Mouse (Mus musculus): ENCODE results near the gene Pbld1. TPM values are rescaled to one million over a fixed set of nuclear protein-coding genes. Genes with fewer than 3 reads are reported as not detected.
A peak's percentile ranks its signal among the peaks of the same experiment; 100 is the strongest.

Pbld1 gene
- polyA plus RNA-seq, 1 experiment from 2014 or later = 1.8 TPM

GRCm38 (mm10) chr10:63099941-63100562, 40.1 kb downstream of the Pbld1 start:
- no peak overlapping the region for H3K27ac ChIP-seq
- peaks cover 10% of the 10 kb centered on the region; the same call in 1 of the 2 replicates for H3K4me1 ChIP-seq
- peak; percentile 48; the same call in 1 of the 2 replicates for ATAC-seq (ENCODE audit: insufficient number of reproducible peaks, insufficient read depth, low FRiP score, low TSS enrichment, low read depth)
- no peaks in the 10 kb centered on the region for H3K36me3 ChIP-seq
- H3K9ac ChIP-seq = peak overlapping the region; percentile 72
- peak overlapping the region; percentile 94 for H3K4me2 ChIP-seq
- H3K9me3 ChIP-seq = no peaks in the 10 kb centered on the region
- WGBS = under 1% methylated on average over 60 of the region's 62 CpGs
- peak overlapping the region; percentile 56 for H3K4me3 ChIP-seq
- H3K27me3 ChIP-seq = peaks cover 47% of the 10 kb centered on the region

DNA sequence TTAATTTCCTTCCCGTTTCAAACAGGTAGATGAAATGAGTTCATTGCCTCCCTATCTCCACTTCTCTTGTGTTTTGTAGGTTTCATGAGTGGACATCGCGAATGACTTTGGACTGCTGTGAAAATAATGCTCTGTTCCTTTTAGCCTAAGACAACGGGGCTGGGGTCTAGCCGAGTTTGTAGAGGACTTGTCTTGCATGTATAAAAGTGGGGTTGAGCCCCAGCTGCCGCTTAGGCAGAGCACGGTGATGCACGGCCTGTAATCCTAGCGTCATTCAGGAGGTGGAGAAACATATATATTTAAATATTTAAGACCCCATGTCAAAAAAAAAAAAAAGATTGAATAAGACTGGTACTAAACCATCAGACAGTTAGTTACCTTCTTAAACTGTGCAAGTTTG, 40.7 kb downstream of the Pbld1 start:
- no peak for ATAC-seq (ENCODE audit: insufficient number of reproducible peaks, insufficient read depth, low FRiP score, low TSS enrichment, low read depth)
- peak overlapping the region; percentile 72 for H3K9ac ChIP-seq
- H3K27ac ChIP-seq = no peak overlapping the region
- no peaks in the 10 kb centered on the region for H3K9me3 ChIP-seq
- H3K27me3 ChIP-seq = peaks cover 47% of the 10 kb centered on the region
- peaks cover 10% of the 10 kb centered on the region; the same call in 1 of the 2 replicates for H3K4me1 ChIP-seq
- H3K4me2 ChIP-seq = peak overlapping the region; percentile 94
- no peaks in the 10 kb centered on the region for H3K36me3 ChIP-seq
- peak overlapping the region; percentile 56 for H3K4me3 ChIP-seq
- 9% methylated on average over 9 of the region's 9 CpGs for WGBS

GRCm38 (mm10) chr10:63113027-63113604, 53.2 kb downstream of the Pbld1 start:
- WGBS = 52% methylated on average over 5 of the region's 5 CpGs
- no peak for ATAC-seq (ENCODE audit: insufficient number of reproducible peaks, insufficient read depth, low FRiP score, low TSS enrichment, low read depth)
- H3K36me3 ChIP-seq = no peaks in the 10 kb centered on the region
- no peaks in the 10 kb centered on the region for H3K9me3 ChIP-seq
- H3K9ac ChIP-seq = no peak overlapping the region
- H3K27ac ChIP-seq = no peak overlapping the region
- H3K4me3 ChIP-seq = no peak overlapping the region
- no peak overlapping the region for H3K4me2 ChIP-seq
- H3K4me1 ChIP-seq = no peaks in the 10 kb centered on the region
- H3K27me3 ChIP-seq = no peaks in the 10 kb centered on the region

DNA sequence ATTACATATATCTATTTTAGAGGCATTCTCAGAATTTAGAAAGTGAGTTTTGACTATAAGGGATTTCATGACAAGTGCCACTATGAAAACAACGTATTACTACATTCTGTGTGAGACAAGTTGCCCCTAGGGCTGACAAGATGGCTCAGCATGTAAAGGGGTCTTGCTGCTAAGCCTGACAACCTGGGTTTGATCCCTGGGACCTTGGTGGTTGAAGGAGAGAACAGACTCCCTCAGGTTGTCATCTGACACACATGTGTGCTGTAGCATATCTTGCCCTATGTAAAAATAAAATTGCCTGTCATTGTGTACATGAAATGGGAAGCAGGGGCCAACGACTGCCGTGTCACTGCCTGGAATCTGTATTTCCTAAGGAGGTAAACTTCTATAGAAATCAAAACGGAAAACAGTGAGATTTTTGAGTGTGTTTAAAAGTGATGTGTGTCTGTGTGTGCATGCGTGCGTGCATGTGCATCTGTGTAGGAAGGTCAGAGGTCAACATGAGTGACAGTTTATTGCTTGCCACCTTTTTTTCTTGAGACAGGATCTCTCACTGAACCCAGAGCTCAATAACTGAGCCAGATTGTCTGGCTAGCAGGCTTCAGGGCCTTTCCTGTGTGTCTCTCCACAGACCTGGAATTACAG, 53.9 kb downstream of the Pbld1 start:
- H3K4me2 ChIP-seq = no peak overlapping the region
- no peaks in the 10 kb centered on the region for H3K27me3 ChIP-seq
- WGBS = 82% methylated on average over 6 of the region's 6 CpGs
- ATAC-seq (ENCODE audit: insufficient number of reproducible peaks, insufficient read depth, low FRiP score, low TSS enrichment, low read depth) = no peak
- H3K9ac ChIP-seq = no peak overlapping the region
- H3K4me3 ChIP-seq = no peak overlapping the region
- no peaks in the 10 kb centered on the region for H3K4me1 ChIP-seq
- no peak overlapping the region for H3K27ac ChIP-seq
- no peaks in the 10 kb centered on the region for H3K9me3 ChIP-seq
- H3K36me3 ChIP-seq = no peaks in the 10 kb centered on the region

- 82% methylated on average over 15 of the region's 15 CpGs for WGBS
- Histone ChIP-seq H3K9ac (no peak overlapping the region), H3K4me2 (no peak overlapping the region), H3K4me1 (no peaks in the 10 kb centered on the region), H3K4me3 (no peak overlapping the region), H3K9me3 (no peaks in the 10 kb centered on the region), H3K27ac (no peak overlapping the region), H3K27me3 (no peaks in the 10 kb centered on the region), H3K36me3 (no peaks in the 10 kb centered on the region)
- no peak for ATAC-seq (ENCODE audit: insufficient number of reproducible peaks, insufficient read depth, low FRiP score, low TSS enrichment, low read depth)
Observed at GRCm38 (mm10) chr10:63115881-63116280, 55.9 kb downstream of the Pbld1 start.

- Histone ChIP-seq H3K4me3 (no peak overlapping the region), H3K27me3 (no peaks in the 10 kb centered on the region), H3K4me2 (no peak overlapping the region), H3K9ac (no peak overlapping the region), H3K4me1 (no peaks in the 10 kb centered on the region), H3K27ac (no peak overlapping the region), H3K36me3 (no peaks in the 10 kb centered on the region), H3K9me3 (no peaks in the 10 kb centered on the region)
- WGBS = 90% methylated on average over 9 of the region's 9 CpGs
- ATAC-seq (ENCODE audit: insufficient number of reproducible peaks, insufficient read depth, low FRiP score, low TSS enrichment, low read depth) = no peak
Observed at GRCm38 (mm10) chr10:63116376-63116775, 56.4 kb downstream of the Pbld1 start.

GRCm38 (mm10) chr10:63117583-63117982, 57.6 kb downstream of the Pbld1 start:
- no peak for ATAC-seq (ENCODE audit: insufficient number of reproducible peaks, insufficient read depth, low FRiP score, low TSS enrichment, low read depth)
- WGBS = 92% methylated on average over 8 of the region's 8 CpGs
- no peaks in the 10 kb centered on the region for H3K4me1 ChIP-seq
- no peak overlapping the region for H3K4me2 ChIP-seq
- no peaks in the 10 kb centered on the region for H3K36me3 ChIP-seq
- no peak overlapping the region for H3K27ac ChIP-seq
- H3K27me3 ChIP-seq = no peaks in the 10 kb centered on the region
- H3K4me3 ChIP-seq = no peak overlapping the region
- no peaks in the 10 kb centered on the region for H3K9me3 ChIP-seq
- no peak overlapping the region for H3K9ac ChIP-seq

- Histone ChIP-seq H3K27me3 (no peaks in the 10 kb centered on the region), H3K4me1 (no peaks in the 10 kb centered on the region), H3K4me2 (no peak overlapping the region), H3K27ac (no peak overlapping the region), H3K4me3 (no peak overlapping the region), H3K9me3 (no peaks in the 10 kb centered on the region), H3K9ac (no peak overlapping the region), H3K36me3 (no peaks in the 10 kb centered on the region)
- WGBS = 77% methylated on average over 14 of the region's 14 CpGs
- no peak for ATAC-seq (ENCODE audit: insufficient number of reproducible peaks, insufficient read depth, low FRiP score, low TSS enrichment, low read depth)
Observed at GRCm38 (mm10) chr10:63119916-63120315, 60.0 kb downstream of the Pbld1 start.

DNA sequence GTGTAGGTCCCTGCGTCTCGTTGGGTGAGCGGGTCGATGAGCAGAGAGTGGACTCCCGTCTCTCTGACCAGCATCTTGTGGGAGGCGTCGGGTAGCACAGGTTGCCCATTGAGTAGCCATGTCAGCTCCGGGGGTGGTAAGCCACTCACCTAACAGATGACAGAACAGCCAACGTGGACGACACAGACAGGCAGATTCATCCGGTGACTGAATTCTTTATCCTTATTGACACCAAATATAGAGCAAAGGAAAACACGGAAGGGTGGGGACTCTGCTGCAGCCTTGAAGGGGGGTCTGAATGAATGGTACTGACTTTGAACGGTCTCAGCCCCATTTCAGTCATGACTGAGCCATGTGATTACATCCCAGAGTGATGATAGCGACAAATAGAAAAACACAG, 62.0 kb downstream of the Pbld1 start:
- H3K4me1 ChIP-seq = no peaks in the 10 kb centered on the region
- ATAC-seq (ENCODE audit: insufficient number of reproducible peaks, insufficient read depth, low FRiP score, low TSS enrichment, low read depth) = no peak
- no peak overlapping the region for H3K9ac ChIP-seq
- no peaks in the 10 kb centered on the region for H3K9me3 ChIP-seq
- no peak overlapping the region for H3K4me3 ChIP-seq
- no peaks in the 10 kb centered on the region for H3K27me3 ChIP-seq
- H3K36me3 ChIP-seq = no peaks in the 10 kb centered on the region
- WGBS = 86% methylated on average over 14 of the region's 14 CpGs
- no peak overlapping the region for H3K27ac ChIP-seq
- no peak overlapping the region for H3K4me2 ChIP-seq

- no peak for ATAC-seq (ENCODE audit: insufficient number of reproducible peaks, insufficient read depth, low FRiP score, low TSS enrichment, low read depth)
- Histone ChIP-seq H3K9ac (no peak overlapping the region), H3K4me3 (no peak overlapping the region), H3K4me2 (no peak overlapping the region), H3K4me1 (no peaks in the 10 kb centered on the region), H3K27me3 (no peaks in the 10 kb centered on the region), H3K9me3 (no peaks in the 10 kb centered on the region), H3K36me3 (no peaks in the 10 kb centered on the region), H3K27ac (no peak overlapping the region)
- WGBS = 34% methylated on average over 8 of the region's 8 CpGs
Observed at GRCm38 (mm10) chr10:63122516-63122915, 62.6 kb downstream of the Pbld1 start.

GRCm38 (mm10) chr10:63123141-63123540, 63.2 kb downstream of the Pbld1 start:
- WGBS = 83% methylated on average over 8 of the region's 8 CpGs
- H3K9me3 ChIP-seq = no peaks in the 10 kb centered on the region
- no peak for ATAC-seq (ENCODE audit: insufficient number of reproducible peaks, insufficient read depth, low FRiP score, low TSS enrichment, low read depth)
- H3K4me3 ChIP-seq = no peak overlapping the region
- H3K36me3 ChIP-seq = no peaks in the 10 kb centered on the region
- no peak overlapping the region for H3K27ac ChIP-seq
- no peak overlapping the region for H3K4me2 ChIP-seq
- H3K4me1 ChIP-seq = no peaks in the 10 kb centered on the region
- H3K27me3 ChIP-seq = no peaks in the 10 kb centered on the region
- no peak overlapping the region for H3K9ac ChIP-seq

DNA sequence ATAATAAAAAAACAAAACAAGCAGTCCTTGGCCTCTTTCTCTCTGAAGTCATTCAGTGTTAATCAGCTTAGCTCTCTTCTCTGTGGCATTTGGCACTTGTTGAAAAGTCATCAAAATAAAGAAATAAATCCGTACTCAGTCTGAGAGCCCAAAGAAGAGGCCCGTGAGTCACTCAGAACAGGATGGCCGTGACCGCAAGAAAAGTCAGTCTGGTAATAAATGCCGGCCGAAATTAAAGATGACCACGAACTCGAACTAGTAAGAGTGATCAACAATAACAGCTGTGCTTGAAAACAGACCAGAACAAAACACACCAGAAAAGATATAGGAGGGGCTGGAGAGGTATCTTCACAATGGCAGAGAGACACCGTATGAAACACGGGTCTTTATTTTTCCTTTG, 64.1 kb downstream of the Pbld1 start:
- Histone ChIP-seq H3K9ac (no peak overlapping the region), H3K27me3 (no peaks in the 10 kb centered on the region), H3K4me1 (no peaks in the 10 kb centered on the region), H3K4me3 (no peak overlapping the region), H3K36me3 (no peaks in the 10 kb centered on the region), H3K9me3 (no peaks in the 10 kb centered on the region), H3K27ac (no peak overlapping the region), H3K4me2 (no peak overlapping the region)
- no peak for ATAC-seq (ENCODE audit: insufficient number of reproducible peaks, insufficient read depth, low FRiP score, low TSS enrichment, low read depth)
- WGBS = 91% methylated on average over 10 of the region's 10 CpGs
